Mouse (Mus musculus) frontal cortex, postnatal 36 days (tissue): ENCODE data around the gene Mecom.

Experiments used
- DNase-seq, 2 experiments: peaks; one replicate each; pipeline ENCODE4 v3.0.0; 2022; ENCODE audit warnings: low spot score in 2 of 2

Mecom gene

DNA sequence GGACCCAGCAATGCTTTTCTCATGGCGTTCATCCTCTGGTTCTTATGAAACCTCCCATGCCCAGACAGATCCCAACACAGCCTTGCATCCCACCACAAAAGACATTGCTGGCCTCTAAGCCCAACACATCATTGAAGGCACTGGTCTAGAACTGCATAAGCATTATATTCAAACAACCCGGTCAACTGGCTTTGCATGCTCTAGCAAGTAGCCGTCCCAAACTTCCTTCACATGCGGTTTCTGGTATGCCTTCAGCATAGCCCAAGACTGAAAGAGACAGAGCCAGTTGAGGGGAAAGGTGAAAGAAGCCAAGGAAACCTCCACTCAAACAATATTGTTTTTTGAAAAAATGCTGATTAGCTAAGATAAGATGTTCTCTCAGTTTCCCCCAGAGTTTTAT lies 397.7 kb downstream of the Mecom start:
- no peak for DNase-seq

DNA sequence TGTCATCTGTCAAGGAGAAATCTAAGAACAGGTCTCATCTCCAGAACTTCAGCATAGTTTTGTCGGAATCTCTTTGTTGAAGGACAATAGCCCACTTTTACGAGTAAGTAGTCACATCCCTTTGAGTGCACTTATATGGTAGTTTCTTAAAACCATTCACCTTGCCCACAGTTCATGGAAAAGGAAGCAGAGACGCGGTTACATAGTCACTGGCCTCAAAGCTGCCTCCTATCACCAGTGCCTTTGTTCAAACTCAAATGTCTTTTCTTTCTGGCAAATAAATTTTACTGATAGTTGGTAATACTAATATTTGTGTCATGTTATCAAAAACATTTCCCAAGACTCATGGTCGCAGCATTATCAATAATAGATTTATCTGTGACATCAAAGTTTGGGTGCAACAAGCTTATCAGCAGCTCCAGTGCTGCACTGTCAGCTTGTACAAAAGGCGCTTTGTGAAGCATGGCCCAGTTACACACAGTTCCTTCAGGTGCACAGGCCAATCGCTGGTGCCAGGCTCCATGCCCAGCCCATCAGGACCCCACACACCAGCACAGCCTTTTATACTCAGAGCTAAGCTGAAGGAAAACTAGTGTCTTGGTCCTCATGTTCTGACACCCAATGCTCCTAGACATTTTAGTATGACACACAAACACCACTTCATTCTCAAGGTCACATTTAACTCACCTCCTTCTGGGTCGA lies 399.3 kb downstream of the Mecom start:
- no peak for DNase-seq

DNA sequence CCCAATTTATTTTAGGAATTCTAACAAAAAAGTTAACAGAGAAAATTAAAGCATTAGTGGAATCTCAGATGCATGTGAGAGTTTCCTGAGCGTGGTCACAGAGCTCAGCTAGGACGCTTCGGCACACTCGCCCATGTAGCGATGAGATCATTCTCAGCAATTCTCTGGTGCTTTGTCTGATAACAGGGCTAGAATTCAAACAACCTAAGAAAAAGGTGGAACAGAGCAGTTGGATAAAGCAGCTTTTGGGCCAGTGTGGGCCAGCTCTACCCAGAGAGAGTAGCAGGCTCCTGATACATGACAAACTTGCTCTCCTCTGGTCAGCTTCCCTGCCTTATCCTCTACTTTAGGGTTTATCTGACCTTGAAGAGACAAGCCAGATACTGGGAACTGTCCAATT lies 402.8 kb downstream of the Mecom start:
- no peak for DNase-seq

DNA sequence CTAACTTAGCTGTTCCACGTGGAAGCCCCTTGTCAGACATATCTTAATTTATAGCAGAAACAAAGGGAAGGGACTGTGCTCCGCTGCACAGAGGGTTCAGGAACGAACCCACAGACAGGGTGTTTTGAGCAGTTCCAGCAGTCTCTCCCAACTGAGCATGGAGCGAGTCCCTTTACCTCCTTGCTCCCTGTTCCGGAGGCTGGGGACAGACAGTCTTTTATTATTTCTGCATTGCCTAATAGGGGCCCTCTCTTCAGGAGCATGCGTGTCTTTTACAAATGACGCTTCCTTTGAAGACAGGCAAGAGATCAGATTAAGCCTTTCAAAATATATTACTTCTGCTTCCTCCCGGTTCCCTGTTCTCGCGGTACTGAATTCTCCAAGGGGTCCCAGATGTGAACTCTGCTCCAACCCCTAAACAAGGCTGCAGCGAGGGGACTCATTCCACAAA lies 403.8 kb downstream of the Mecom start:
- DNase-seq: no peak

DNA sequence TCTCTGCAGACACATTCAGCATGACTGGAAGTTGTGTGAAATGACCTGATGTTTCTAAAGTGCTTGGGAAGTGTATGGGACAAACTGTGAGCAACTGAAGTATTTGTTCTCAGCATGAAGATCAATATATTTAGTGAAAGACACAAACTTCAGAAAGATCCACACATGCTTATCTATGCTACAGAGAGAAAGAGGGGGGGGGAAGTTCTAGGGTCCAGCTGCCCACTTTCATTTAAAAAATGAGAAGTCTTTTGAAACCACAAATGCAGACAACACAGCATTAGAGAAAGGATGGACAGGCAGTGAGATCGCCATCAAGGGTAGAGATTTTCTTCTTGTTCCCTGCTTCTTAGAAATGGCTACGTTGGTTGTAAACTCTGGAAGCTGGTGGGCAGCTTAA lies 404.4 kb downstream of the Mecom start:
- DNase-seq: no peak

DNA sequence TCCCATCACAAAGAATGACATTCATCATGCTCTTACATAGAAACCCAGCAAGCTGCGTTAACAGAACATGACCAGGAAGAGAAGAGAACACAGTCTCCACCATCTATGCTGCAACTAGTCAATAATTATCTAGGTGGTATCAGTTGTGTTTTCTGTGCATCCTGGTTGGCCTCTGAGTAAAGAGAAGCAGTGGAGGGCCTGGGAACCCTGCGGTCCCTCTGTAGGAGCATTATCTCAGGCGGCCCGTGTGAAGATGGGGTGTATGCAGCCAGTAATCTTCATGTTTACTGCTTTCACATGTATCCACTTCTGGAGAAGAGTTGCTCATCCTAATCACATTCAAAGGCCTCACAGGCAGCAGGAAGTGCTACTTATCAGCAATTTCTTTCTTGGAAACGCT lies 407.5 kb downstream of the Mecom start:
- no peak for DNase-seq

DNA sequence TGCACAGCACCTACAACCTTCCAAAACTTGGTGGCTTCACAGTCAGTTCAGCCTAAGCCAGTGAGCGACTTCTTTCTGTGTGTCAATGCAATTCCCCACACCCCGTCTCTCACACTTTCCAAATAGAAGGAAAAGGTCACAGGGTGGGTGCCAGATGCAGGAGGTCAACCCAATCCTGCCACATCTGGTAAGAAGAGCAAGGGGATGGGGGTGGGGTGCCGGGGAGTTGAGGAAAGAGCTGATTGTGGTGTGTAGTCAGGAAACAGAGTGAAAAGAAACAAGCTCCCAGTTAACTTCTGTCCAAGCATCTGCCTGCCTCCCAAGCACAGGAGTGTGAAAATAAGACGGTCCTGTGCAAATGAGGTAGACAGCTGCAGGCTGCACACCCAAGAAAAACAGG lies 408.1 kb downstream of the Mecom start:
- peak in 1 of 2 experiments; percentile 3 for DNase-seq

DNA sequence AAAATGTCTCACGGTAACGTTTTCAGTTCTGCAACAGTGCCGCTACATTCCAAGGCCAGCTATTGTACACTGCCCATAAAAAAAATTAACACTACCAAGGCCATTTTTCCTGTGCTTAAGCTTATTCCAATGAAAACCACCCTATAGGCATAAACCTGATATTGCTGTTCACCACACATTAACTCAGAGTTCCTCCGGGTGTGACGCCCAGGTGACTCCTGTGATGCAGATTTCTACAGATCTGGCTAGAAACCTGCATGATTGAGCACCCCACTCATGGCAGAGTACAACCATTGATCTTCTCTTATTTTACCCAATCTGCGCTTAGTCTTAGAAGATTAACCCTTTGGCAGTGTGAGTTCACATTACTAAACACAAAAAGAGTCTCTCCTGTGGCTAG lies 409.2 kb downstream of the Mecom start:
- DNase-seq: no peak

DNA sequence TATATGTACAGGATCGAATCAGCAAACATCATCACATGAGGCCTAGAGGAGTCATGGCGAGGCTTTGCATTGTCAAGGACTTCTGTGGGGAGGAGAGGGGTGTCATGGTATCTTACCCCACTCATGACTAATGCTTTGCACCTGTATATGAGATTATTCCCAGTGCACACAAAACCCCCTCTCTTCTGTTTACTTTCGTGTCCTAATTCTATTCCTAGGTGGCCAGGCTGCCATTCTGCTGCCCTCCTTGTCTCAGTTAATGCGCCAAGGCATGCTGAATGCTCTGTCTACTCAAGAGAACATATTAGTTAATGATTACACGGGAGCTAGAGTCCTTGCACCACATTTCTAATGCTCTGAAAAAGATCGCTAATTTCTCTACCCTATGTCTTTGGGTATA lies 412.0 kb downstream of the Mecom start:
- DNase-seq: no peak

DNA sequence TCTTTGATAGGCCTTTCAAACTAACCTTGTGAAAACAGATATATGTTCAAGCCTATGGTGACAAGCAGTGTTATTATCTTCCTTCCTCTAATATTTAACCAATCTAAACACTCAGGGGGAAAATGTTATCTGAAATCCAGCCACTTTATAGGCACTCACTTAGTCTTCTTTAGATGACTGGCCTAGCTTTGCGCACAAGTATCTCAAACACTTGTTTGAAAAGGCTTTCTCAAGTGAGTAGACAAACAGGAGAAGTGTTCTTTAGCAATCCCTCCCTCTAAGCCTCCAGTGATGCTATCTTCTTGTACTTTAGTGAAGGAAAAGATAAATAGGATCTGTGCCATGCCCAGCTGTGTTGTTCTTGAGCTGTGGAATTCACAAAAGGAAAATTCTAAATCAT lies 412.7 kb downstream of the Mecom start:
- DNase-seq: no peak

DNA sequence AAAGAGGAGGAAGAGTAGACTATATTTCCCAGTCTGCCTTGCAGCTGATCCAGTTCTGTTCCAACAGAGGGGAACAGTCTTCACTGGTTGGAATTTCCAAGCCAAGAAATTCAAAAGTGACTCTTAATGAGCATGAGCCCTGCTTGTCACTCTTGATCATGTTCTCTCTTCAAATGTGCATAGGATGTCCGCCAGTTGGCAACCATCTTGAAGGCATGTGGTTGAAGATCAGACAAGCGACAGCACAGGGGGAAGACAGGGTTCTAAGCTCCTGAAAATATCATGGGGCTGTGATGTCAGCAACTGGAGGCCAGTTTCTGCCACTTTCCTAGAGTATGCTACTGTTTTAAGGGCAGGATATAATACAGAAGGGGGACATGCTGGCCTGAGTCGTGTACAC lies 414.8 kb downstream of the Mecom start:
- no peak for DNase-seq

DNA sequence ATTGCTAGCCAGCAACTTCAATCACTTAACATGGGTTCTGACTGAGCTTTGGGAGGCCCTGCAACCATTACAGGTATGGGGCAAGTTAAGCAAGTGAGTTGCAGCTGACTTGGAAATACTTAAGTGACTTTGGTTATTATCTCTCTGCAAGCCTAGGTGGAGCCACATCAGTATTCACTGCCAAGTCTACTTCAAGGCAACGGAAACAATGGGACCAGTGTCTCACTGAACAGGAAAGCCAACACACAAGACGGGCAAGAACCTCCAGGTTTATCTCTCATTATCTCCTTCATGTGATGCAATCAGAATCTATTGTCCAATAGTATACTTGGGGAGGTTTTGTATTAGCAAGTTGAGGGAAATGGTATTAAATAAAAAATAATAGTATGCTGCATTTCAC lies 415.4 kb downstream of the Mecom start:
- DNase-seq: no peak

DNA sequence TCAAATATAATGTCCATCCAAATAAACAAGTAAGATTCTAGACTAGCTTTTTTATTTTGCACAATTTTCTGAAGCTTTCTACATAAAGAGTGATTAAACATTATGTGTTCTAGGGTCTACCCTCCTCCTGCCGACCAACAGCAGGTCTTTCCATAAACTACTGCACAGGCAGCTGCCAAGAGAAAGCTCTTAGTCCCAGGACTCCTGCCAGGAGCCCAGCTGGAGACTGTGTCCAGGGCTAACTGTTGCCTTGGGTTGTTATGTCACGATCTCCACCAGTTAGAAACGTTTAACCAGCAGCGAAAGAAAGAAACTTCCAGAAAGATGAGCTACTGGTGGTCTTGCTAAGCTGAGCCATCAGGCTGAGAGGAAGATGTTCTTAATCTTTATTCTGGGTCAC lies 417.3 kb downstream of the Mecom start:
- DNase-seq: no peak

DNA sequence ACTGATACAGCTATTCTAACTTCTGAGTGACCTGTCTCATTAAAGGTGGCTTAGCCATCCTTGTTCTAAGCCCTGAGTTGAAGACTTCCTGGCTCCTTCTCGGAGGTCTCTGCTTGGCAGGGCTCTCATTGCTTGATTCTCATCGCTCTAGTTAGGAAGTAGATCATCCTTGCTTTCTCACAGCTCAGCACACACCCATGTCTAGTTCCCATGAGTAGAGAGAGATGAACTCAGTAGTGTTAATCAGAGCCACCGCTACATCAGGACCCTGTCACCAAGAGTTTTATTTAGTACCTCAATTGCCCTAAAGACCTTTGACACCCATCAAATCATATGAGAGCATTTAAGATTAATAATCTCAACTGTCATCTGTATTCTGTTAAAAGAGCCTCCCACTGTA lies 425.2 kb downstream of the Mecom start:
- DNase-seq: no peak

DNA sequence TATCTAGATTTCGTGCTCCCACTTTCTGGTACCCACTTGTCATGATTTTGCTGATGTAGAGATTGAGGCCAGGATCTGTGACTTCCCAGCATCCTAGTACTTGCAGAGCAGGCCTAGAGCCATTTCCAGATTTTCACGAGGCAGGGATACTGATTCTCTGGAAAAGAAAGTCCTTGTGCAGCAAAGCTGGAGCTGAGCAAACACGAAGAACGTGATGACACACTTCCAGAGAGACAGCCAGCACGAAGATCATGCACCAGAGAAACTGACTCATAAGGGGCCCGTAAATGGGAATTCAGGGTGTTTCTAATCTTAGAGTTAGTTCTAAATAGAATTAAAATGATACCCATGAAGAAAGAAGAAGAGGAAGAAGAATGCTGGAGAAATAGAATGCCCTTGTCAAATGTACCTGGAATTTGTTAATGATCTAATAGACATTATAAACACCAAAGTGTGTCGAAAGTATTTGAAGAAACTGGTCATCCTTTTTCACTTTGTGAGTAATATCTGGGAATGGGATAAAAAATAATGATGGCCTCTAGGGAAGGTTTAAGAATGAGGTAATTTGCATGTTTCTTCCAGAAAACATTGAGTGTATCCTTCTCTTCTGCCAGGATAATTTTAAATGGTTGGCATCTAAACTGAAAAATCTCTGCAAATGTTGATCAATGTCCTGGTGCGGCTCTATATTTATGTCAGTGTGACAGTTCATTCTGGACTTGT lies 426.9 kb downstream of the Mecom start:
- DNase-seq: peak in 1 of 2 experiments; percentile 5

DNA sequence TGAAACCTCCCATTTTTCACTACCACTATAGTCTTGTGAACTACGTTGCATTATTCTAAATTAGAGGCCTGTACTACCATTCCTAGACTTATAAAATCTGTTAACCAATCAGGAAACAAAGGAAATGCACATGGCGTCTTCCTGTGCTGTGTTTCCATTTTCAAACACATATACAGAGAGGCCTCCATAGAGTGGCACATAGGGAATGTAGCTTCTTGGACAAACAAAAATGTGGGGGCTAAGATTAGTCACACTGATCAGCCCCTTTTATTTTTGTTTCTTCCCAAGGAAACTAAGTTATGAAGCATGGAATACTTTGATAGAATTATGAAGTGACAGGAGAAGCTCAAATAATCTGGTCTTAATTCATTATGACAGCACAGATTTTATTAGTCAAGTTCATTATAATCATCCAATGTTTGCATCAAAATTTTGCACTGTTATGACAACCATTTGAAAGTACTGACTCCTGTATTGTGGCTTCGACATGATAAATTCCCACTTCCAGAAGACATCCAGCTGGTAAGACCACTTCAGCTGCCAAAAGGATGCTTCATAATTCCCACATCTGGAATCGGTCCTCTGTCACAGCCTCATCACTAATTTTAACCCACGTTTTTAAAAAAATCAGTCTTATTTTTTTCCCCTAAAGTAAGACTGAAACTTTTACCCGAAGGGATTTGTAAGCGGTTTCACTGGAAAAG lies 429.1 kb downstream of the Mecom start:
- no peak for DNase-seq

DNA sequence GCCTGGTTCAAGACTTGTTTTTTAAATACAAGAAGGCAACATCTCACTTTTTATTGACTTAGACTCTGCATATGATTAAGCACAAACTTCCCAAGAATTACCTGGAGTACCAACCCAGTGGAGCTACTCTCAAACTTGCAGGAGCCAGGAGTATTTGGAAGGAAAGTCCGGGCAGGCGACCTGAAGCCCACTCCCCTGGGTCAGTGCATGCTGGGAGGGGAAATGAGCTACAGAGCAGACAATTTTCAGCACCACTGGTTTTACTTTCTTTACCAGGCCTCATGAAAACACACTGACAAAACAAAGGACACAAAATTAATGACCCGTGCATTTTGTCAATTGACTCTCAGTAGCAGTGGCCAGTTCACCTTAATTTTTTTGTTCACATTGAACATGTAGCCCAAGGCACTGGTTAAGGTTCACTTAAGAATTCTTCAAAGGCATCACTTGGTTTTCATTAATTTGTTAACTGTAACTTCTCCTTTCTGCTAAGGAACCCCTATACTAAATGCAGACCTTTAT lies 434.5 kb downstream of the Mecom start:
- DNase-seq: no peak

DNA sequence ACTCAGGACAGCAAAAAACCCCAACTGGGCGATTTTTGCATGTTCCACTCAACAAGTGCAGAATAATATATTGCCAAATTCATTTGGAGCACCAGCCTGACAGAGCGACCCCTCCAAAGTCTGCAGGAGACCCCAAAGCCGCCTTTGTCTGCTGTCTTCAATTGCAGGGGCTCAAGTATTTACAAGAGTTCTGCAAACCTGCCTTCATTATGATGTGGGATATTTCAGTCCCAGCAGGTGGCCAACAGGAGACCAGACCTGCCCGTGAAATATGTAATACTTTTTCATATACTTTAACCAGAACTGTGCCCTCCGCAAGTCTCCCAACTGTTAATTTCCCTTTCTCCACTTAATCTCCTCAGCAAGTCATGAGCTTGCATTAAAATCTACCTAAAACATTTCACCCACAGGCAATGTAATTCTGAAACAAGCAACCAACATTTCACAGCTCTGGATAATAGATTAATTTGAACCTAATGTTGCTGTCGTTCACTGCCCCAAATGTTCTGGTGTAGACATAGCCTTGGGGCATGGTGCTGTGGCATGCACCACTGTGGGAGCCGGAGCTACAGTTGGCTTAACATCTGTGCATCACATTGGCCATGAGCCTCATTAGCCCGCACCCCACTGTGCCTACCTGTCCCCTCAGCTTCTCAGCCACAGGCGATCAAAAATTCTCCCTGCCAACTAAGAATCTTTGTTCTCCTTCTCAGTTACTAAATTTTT lies 439.7 kb downstream of the Mecom start:
- no peak for DNase-seq

DNA sequence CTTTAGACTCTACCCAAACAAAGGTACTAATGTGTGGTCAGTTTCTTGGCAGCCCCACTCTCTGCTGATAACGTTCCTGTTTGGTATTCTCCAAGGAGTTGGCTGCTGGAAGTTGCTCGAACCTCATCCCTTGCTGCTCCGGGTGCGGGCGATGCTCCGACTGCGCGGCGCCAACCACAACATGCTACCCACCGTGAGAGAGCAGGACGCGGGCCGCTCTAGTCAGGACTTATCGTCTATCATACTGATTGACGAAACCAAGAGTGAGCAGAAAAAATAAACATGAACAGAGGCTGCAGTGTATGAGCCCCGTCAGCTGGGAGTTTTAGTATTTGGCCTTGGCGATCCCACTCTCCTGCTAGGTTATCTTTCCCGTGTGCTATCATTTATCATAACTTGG lies 441.3 kb downstream of the Mecom start:
- DNase-seq: no peak

DNA sequence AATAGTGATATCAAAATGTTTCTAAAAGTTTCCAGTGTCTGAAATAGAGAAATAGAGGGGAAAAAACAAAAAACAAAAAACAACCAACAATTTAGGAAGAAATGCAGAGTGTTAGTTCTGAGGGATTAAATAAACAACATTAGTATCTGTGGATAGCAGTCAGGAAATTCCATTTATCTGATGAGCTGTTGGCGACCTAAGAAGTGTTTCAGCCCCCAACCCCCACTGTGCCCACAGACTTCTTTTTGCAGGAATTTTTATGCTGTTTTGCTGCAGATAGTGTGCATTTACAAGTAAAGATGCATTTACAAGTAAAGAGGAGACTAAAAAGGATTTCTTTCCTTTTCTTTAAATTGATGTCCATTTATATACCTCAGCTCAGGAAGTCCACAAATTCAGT lies 441.9 kb downstream of the Mecom start:
- DNase-seq: no peak

DNA sequence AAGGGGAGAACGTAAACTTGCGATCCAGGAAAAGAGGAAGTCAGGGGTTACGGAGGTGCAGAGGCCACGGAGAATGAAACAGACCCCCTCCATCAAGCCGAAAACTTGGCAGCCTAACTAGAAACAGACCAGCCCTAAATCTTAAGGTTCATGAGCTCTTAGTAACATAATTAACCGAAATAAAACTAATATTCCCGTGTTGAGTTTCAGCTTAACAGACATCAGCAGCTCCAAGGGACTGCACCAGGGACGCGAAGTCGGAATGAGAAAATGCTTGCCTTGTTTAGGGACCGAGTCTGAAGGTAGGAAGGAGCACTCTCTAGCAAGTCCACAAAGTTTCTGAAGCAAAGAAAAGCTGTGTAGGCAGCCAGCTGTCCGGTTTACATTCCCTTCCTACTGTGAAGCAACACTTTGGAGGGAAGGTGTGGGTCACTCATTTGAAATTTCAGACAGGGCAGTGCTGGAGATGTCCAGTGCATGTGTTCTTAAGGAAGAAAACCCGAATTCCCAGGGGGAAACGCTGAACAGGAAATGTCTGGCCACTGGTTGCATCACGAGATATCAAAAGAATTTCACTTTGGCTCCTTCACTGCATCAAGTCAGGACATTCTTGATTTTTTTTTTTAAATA lies 442.5 kb downstream of the Mecom start:
- no peak for DNase-seq
